Mouse (Mus musculus) CD4-positive, CD25-positive, alpha-beta regulatory T cell, adult 4 months (primary cell): ENCODE data around the gene Ccdc173. TPM values are rescaled to one million over a fixed set of nuclear protein-coding genes. Genes with fewer than 3 reads are reported as not detected.
A peak's percentile ranks its signal among the peaks of the same experiment; 100 is the strongest.
"Not testable (repeated sequence)": the region's sequence is repeated elsewhere in the genome, so short reads cannot be mapped to it uniquely, and the experiment has no call there.

Source experiments
- ATAC-seq: one replicate; pipeline ENCODE4 v1.8.0; 2017
- polyA plus RNA-seq, 2 experiments: library from polyadenylated mRNA; unstranded; fragments of 100-300 nt; shearing (Covaris generic); gene quantifications; one replicate each; pipeline ENCODE4 v1.2.1; 2017

The Ccdc173 gene
- 1 to 10 TPM; 4.2 to 5.7 TPM for polyA plus RNA-seq

- peak; percentile 86 for ATAC-seq
Measured at GRCm38 (mm10) chr2:69789429-69790069, at the start of gene Ccdc173, which contains the start of gene Phospho2. TSS of gene Ccdc173 (minus strand) at chr2:69789575. TSS of gene Phospho2 (plus strand) at chr2:69789623.

GRCm38 (mm10) chr2:69838707-69839106 lies 49.3 kb upstream of the Ccdc173 start:
- no peak for ATAC-seq

- ATAC-seq = no peak
Measured at GRCm38 (mm10) chr2:69837996-69838395, 48.6 kb upstream of the Ccdc173 start.

- no peak for ATAC-seq
Measured at GRCm38 (mm10) chr2:69837244-69837967, 48.0 kb upstream of the Ccdc173 start.

- no peak for ATAC-seq
Measured at GRCm38 (mm10) chr2:69830116-69830515, 40.7 kb upstream of the Ccdc173 start.

GRCm38 (mm10) chr2:69829680-69830079 lies 40.3 kb upstream of the Ccdc173 start:
- ATAC-seq = no peak

GRCm38 (mm10) chr2:69828031-69828430 lies 38.7 kb upstream of the Ccdc173 start:
- ATAC-seq = no peak

- ATAC-seq = no peak
Measured at GRCm38 (mm10) chr2:69826380-69826779, 37.0 kb upstream of the Ccdc173 start.

- ATAC-seq = no peak
Measured at GRCm38 (mm10) chr2:69825898-69826297, 36.5 kb upstream of the Ccdc173 start.

GRCm38 (mm10) chr2:69823129-69823677 lies 33.8 kb upstream of the Ccdc173 start:
- no peak for ATAC-seq

GRCm38 (mm10) chr2:69822361-69823128 lies 33.2 kb upstream of the Ccdc173 start:
- no peak for ATAC-seq

- ATAC-seq = no peak
Measured at GRCm38 (mm10) chr2:69821711-69822110, 32.3 kb upstream of the Ccdc173 start, which contains the start of gene Klhl23. TSS of gene Klhl23 (plus strand) at chr2:69821944.

- ATAC-seq = no peak
Measured at GRCm38 (mm10) chr2:69820201-69820600, 30.8 kb upstream of the Ccdc173 start.

GRCm38 (mm10) chr2:69818350-69819085 lies 29.1 kb upstream of the Ccdc173 start:
- ATAC-seq = no peak

GRCm38 (mm10) chr2:69816575-69816974 lies 27.2 kb upstream of the Ccdc173 start:
- ATAC-seq = no peak

GRCm38 (mm10) chr2:69811349-69811748 lies 22.0 kb upstream of the Ccdc173 start:
- ATAC-seq = not testable (repeated sequence)

GRCm38 (mm10) chr2:69810169-69810568 lies 20.8 kb upstream of the Ccdc173 start:
- ATAC-seq = no peak

GRCm38 (mm10) chr2:69804663-69805062 lies 15.3 kb upstream of the Ccdc173 start:
- ATAC-seq = not testable (repeated sequence)

- no peak for ATAC-seq
Measured at GRCm38 (mm10) chr2:69803756-69804155, 14.4 kb upstream of the Ccdc173 start.

- ATAC-seq = peak; percentile 97
Measured at GRCm38 (mm10) chr2:69802911-69803312, 13.5 kb upstream of the Ccdc173 start.

- ATAC-seq = no peak
Measured at GRCm38 (mm10) chr2:69790722-69791121, 1.3 kb upstream of the Ccdc173 start.

- peak; percentile 79 for ATAC-seq
Measured at GRCm38 (mm10) chr2:69790285-69790684, 910 bp upstream of the Ccdc173 start.
